Mouse (Mus musculus) embryonic facial prominence, embryonic 11.5 days (tissue): Measurements from ENCODE around the gene St3gal4. TPM values are rescaled to one million over a fixed set of nuclear protein-coding genes. Genes with fewer than 3 reads are reported as not detected.

Source experiments
- ATAC-seq: fragments of 200-750 bp; cut with Nextera tagmentation; replicated peaks from 2 replicates; pipeline ENCODE4 v1.8.0; 2017; ENCODE audit warnings: low read depth; ENCODE audit not compliant: insufficient number of reproducible peaks, low FRiP score, low TSS enrichment
- DNase-seq: peaks from one replicate; pipeline ENCODE4 v3.0.0-alpha.2; 2015; ENCODE audit warnings: low spot score
- H3K27ac ChIP-seq: fragments of 300-500 bp; sonication (generic); replicated peaks from 2 replicates; pipeline ENCODE4 v1.5.1; 2014; ENCODE audit warnings: mild to moderate bottlenecking, low read depth, low read length, control low read depth
- H3K27me3 ChIP-seq: fragments of 300-500 bp; sonication (generic); 2 replicates; pipeline ENCODE4 v1.6.1; 2014; ENCODE audit warnings: mild to moderate bottlenecking, low read length, moderate library complexity, mixed read lengths; ENCODE audit not compliant: control insufficient read depth, insufficient read depth
- H3K36me3 ChIP-seq: fragments of 300-500 bp; sonication (generic); replicated peaks from 2 replicates; pipeline ENCODE4 v1.6.1; 2014; ENCODE audit warnings: low read depth, mild to moderate bottlenecking, low read length, moderate library complexity, mixed read lengths; ENCODE audit not compliant: control insufficient read depth, insufficient read depth
- H3K4me1 ChIP-seq: fragments of 300-500 bp; sonication (generic); 2 replicates; pipeline ENCODE4 v1.6.1; 2014; ENCODE audit warnings: low read length, mixed read lengths; ENCODE audit not compliant: control insufficient read depth, insufficient read depth
- H3K4me2 ChIP-seq: fragments of 300-500 bp; sonication (generic); 2 replicates; pipeline ENCODE4 v1.6.1; 2014; ENCODE audit warnings: low read depth, mild to moderate bottlenecking, control low read depth, low read length, moderate library complexity
- H3K4me3 ChIP-seq: fragments of 300-500 bp; sonication (generic); 2 replicates; pipeline ENCODE4 v1.5.1; 2014; ENCODE audit warnings: low read depth, low read length, control low read depth
- H3K9ac ChIP-seq: fragments of 300-500 bp; sonication (generic); replicated peaks from 2 replicates; pipeline ENCODE4 v1.6.1; 2014; ENCODE audit warnings: mild to moderate bottlenecking, control low read depth, low read length
- H3K9me3 ChIP-seq: fragments of 300-500 bp; sonication (generic); replicated peaks from 2 replicates; pipeline ENCODE4 v1.6.1; 2016; ENCODE audit warnings: mild to moderate bottlenecking, low read length, inconsistent platforms, mixed read lengths; ENCODE audit not compliant: control insufficient read depth
- WGBS: fragments of 180-500 bp; shearing (Covaris S2); extraction: QIAGEN DNeasy Blood & Tissue Kit; methylation state at CpG from one replicate; pipeline ENCODE4 v1.1.7; 2014; 5-methylcytosine and 5-hydroxymethylcytosine counted together
- polyA plus RNA-seq: library from polyadenylated mRNA; unstranded; fragments of >200 nt; fragmentation: Nextera tagmentation; extraction: Ambion mirVana; gene quantifications from 2 replicates; pipeline ENCODE4 v1.2.1, GENCODE M21; 2014

Gene St3gal4
- polyA plus RNA-seq, 1 experiment from 2014 or later: 24.2 TPM

DNA sequence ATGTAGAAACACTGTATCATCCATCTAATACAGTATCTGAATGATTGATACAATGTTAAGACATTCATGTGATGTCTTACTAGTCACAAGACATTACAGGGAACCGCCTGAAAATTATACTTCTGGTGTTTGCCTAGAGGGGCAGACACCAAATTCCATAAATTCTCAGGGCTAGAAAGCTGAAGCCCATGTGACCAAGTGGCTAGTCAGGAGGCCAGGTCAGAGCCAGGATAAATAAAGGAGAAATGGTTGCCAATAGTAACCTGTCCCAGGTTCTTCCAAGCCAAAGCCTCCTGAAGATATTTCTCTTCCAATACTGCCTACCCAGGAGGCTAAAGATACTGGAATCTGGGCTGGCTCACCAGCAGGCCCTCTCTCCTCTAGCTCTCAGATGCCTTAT lies 23.3 kb downstream of the St3gal4 start:
- no peak overlapping the region for H3K4me3 ChIP-seq
- WGBS: 84% methylated on average over 1 of the region's 1 CpGs
- no peak overlapping the region for H3K27ac ChIP-seq
- no peak overlapping the region for H3K9ac ChIP-seq
- no peak overlapping the region for H3K4me2 ChIP-seq
- H3K9me3 ChIP-seq: no peaks in the 10 kb centered on the region
- no peaks in the 10 kb centered on the region for H3K4me1 ChIP-seq
- ATAC-seq (no peak), DNase-seq (no peak)
- no peaks in the 10 kb centered on the region for H3K27me3 ChIP-seq
- no peaks in the 10 kb centered on the region for H3K36me3 ChIP-seq

DNA sequence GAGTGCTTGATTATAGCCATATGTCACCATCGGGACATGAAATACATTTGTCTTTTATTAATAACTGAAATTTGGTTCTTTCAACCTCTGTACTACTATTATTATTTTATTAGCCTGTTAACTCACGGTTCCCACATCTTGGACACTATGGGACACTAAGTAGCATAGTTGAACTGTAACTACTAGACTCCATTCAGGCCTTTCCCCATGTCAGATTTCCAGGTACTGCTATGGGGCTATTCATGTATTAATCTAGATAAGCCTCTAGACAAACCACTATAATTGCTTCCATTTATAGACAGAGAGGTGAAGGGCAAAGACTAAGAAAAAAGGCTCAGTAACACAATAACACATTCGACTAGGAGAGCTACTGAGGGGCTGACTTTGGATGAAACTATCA lies 25.7 kb downstream of the St3gal4 start:
- Histone ChIP-seq H3K4me2 (no peak overlapping the region), H3K4me3 (no peak overlapping the region), H3K4me1 (no peaks in the 10 kb centered on the region), H3K9me3 (no peaks in the 10 kb centered on the region), H3K27ac (no peak overlapping the region), H3K36me3 (no peaks in the 10 kb centered on the region), H3K9ac (no peak overlapping the region), H3K27me3 (no peaks in the 10 kb centered on the region)
- DNase-seq (no peak), ATAC-seq (no peak)
- WGBS: 89% methylated on average over 3 of the region's 3 CpGs

DNA sequence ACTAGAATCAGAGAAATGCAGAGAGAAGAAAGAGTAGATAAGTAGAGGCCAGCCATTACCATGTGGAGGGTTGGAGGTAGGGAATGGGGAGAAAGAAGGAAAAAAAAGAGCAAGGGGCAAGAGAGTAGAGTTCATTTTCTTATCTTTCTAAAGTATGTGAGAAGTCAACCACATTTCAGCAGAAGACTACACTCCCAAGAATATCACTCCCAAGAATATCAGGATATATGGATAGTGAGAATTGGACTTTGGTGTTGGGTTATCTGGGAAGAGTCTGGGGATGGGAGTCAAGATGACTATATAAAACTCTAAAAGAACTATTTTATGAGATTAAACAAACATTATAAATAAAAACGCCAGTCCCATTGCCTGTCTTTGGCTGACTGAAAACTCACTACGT lies 26.2 kb downstream of the St3gal4 start:
- H3K27me3 ChIP-seq: no peaks in the 10 kb centered on the region
- 85% methylated on average over 2 of the region's 2 CpGs for WGBS

DNA sequence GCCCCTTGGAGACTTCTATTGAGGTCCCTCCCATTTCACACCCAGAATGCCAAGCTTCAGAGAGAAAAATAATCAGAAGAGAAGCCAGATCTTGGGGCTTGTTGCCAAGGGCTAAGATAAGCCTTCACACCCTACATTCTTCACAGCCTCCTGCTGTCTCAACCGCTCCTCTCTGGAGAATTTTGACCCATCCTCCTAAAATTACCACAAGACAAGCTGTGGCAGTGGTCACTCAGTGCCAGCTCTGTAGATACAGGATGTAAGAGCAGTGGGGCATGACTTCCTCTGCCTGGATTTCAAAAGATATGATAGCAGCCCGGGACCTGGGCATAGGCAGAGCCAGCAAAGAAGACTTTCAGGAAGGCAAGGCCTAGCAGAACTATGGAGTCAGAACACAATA lies 57.6 kb downstream of the St3gal4 start:
- 81% methylated on average over 2 of the region's 2 CpGs for WGBS
- H3K4me3 ChIP-seq: no peak overlapping the region
- DNase-seq (no peak), ATAC-seq (no peak)
- H3K9ac ChIP-seq: no peak overlapping the region
- H3K4me1 ChIP-seq: no peaks in the 10 kb centered on the region
- H3K27ac ChIP-seq: no peak overlapping the region
- H3K4me2 ChIP-seq: no peak overlapping the region
- no peaks in the 10 kb centered on the region for H3K27me3 ChIP-seq
- no peaks in the 10 kb centered on the region for H3K36me3 ChIP-seq
- no peaks in the 10 kb centered on the region for H3K9me3 ChIP-seq

More for the DNA sequence above, 26.2 kb downstream of the St3gal4 start:
- Histone ChIP-seq H3K9ac (no peak overlapping the region), H3K36me3 (no peaks in the 10 kb centered on the region), H3K4me1 (no peaks in the 10 kb centered on the region), H3K4me3 (no peak overlapping the region), H3K27ac (no peak overlapping the region), H3K9me3 (no peaks in the 10 kb centered on the region), H3K4me2 (no peak overlapping the region)
- DNase-seq (no peak), ATAC-seq (no peak)

DNA sequence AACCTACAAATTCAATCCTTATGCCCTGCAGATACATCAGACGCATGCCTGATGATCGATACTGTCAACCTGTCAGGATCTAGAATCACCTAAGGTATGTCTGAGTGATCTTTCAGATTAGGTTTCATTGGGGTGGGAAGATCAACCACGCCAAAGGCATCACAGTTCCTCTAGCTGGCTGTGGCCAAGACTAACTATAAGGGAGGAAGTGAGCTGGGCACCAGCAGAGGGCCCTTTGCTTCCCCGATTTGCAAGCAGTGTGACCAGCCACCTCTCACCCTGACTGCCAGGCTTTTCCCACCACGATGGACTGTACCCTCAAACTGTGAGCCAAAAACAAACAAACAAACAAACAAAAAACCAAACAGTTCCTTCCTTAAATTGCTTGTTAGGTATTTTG lies 59.2 kb downstream of the St3gal4 start:
- H3K4me1 ChIP-seq: no peaks in the 10 kb centered on the region
- 91% methylated on average over 5 of the region's 5 CpGs for WGBS
- no peak for ATAC-seq

GRCm38 (mm10) chr9:35058596-35059354 lies 60.3 kb downstream of the St3gal4 start:
- WGBS: 94% methylated on average over 2 of the region's 2 CpGs
- no peak for ATAC-seq
- Histone ChIP-seq H3K4me1 (no peaks in the 10 kb centered on the region), H3K36me3 (no peaks in the 10 kb centered on the region), H3K27me3 (no peaks in the 10 kb centered on the region), H3K9me3 (no peaks in the 10 kb centered on the region), H3K4me2 (no peak overlapping the region), H3K27ac (no peak overlapping the region), H3K9ac (no peak overlapping the region), H3K4me3 (no peak overlapping the region)
- DNase-seq: no peak

More for the DNA sequence above, 59.2 kb downstream of the St3gal4 start:
- Histone ChIP-seq H3K36me3 (no peaks in the 10 kb centered on the region), H3K9ac (no peak overlapping the region), H3K4me2 (no peak overlapping the region), H3K4me3 (no peak overlapping the region), H3K9me3 (no peaks in the 10 kb centered on the region), H3K27me3 (no peaks in the 10 kb centered on the region), H3K27ac (no peak overlapping the region)
- no peak for DNase-seq

- H3K27me3 ChIP-seq: no peaks in the 10 kb centered on the region
- no peaks in the 10 kb centered on the region for H3K9me3 ChIP-seq
- DNase-seq (no peak), ATAC-seq (no peak)
- H3K4me1 ChIP-seq: no peaks in the 10 kb centered on the region
- 92% methylated on average over 4 of the region's 4 CpGs for WGBS
- H3K36me3 ChIP-seq: no peaks in the 10 kb centered on the region
- H3K9ac ChIP-seq: no peak overlapping the region
- no peak overlapping the region for H3K4me2 ChIP-seq
- no peak overlapping the region for H3K27ac ChIP-seq
- H3K4me3 ChIP-seq: no peak overlapping the region
Observed at GRCm38 (mm10) chr9:35058186-35058585, 60.9 kb downstream of the St3gal4 start.

GRCm38 (mm10) chr9:35057631-35058030 lies 61.4 kb downstream of the St3gal4 start:
- Histone ChIP-seq H3K27me3 (no peaks in the 10 kb centered on the region), H3K27ac (no peak overlapping the region), H3K9ac (no peak overlapping the region), H3K4me1 (no peaks in the 10 kb centered on the region), H3K9me3 (no peaks in the 10 kb centered on the region), H3K36me3 (no peaks in the 10 kb centered on the region), H3K4me3 (no peak overlapping the region), H3K4me2 (no peak overlapping the region)
- WGBS: 82% methylated on average over 6 of the region's 6 CpGs
- no peak for ATAC-seq
- no peak for DNase-seq
